Mouse (Mus musculus) kidney, adult 2 months (tissue): ENCODE data around the gene Ptgs2.

ENCODE experiments used
- CTCF ChIP-seq: fragments of 200-500 bp; conservative IDR thresholded peaks from 2 replicates; pipeline ENCODE4 v1.5.1; 2011; ENCODE audit warnings: low read depth, mild to moderate bottlenecking, control low read depth, low read length, moderate library complexity, mixed read lengths; ENCODE audit not compliant: insufficient read depth, insufficient read length
- POLR2A ChIP-seq: fragments of 200-500 bp; IDR thresholded peaks from one replicate; pipeline ENCODE4 v1.6.1; 2011; ENCODE audit warnings: low read depth, low read length, control low read depth

GRCm38 (mm10) chr1:150130070-150130469 lies 30.2 kb downstream of the Ptgs2 start:
- no peak for TF ChIP-seq CTCF
- TF ChIP-seq POLR2A, result no peak
